Mouse (Mus musculus) G1E (cell line): ENCODE measurements around the gene Mthfr.

ENCODE experiments used
- CTCF ChIP-seq: IDR thresholded peaks from 2 replicates; pipeline ENCODE4 v1.5.1; 2012; ENCODE audit warnings: low read depth, low read length, inconsistent platforms, mixed read lengths
- GATA1 ChIP-seq: IDR thresholded peaks from 2 replicates; pipeline ENCODE4 v1.6.1; 2012; ENCODE audit warnings: borderline replicate concordance, low read length, inconsistent platforms, mixed read lengths
- GATA2 ChIP-seq: IDR thresholded peaks from 2 replicates; pipeline ENCODE4 v1.6.1; 2012; ENCODE audit warnings: low read depth, low read length, inconsistent platforms, borderline replicate concordance

- TF ChIP-seq CTCF: no peak
- TF ChIP-seq GATA1: no peak
- no peak for TF ChIP-seq GATA2
Measured at GRCm38 (mm10) chr4:148051886-148052285, 13.0 kb downstream of the Mthfr start.
